Mouse (Mus musculus) T-helper 2 cell (primary cell): ENCODE results near the gene Litaf.

Source experiments
- in situ Hi-C: fragments of 300-600 bp; cut with MboI, MseI; formaldehyde crosslinking; loops from one replicate; pipeline ENCODE4 v1.15.1; 2025; ENCODE audit warnings: high pct_unique_total_duplicates

Litaf gene

GRCm38 (mm10) chr16:10923561-10923960 is 142.4 kb downstream of the Litaf start:
- in situ Hi-C loops: no loop called here

DNA sequence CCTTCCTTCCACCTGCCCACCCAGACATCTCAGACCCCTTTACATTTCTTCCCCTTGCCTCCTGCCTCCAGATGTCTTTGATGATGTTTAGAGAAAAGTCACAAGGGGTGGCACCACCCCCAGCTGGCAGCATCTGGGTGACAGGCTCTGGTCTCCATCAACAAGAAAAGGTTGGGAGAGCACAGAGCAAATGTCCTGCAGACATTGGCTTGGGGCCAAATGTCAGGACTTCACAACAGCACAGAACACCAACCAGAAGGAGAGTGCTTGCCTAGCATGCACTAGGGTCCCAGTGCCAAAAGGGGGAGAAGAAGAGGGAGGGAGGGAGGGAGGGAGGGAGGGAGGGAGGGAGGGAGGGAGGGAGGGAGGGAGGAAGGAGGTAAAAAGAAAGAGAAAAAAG is 146.1 kb downstream of the Litaf start:
- in situ Hi-C loops: no loop called here

- in situ Hi-C loops: no loop called here
Measured at GRCm38 (mm10) chr16:10916271-10916670, 149.7 kb downstream of the Litaf start.

GRCm38 (mm10) chr16:10915066-10915465 is 150.9 kb downstream of the Litaf start:
- in situ Hi-C loops: no loop called here

GRCm38 (mm10) chr16:10911061-10911460 is 154.9 kb downstream of the Litaf start:
- in situ Hi-C loops: no loop called here

DNA sequence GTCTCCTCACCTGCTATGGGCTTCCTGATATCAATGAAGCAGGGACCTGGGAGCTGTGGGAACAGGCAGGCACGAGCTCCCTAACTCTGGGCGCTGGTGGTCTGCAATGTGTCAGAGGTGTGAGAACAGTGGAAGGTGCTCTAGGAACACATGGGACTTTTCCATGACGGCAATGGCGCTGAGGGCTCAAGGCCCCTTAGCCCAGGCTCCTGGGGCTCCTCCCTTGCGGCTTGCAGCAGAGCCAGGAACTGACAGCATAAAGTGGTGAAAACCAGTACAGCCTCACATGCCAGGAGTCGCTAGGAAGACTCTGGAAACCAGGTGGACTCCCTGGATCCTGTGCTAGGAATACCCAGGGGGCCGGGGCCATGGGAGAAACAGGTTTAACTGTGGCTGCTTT is 155.4 kb downstream of the Litaf start:
- in situ Hi-C loops: no loop called here
